ENCODE assay signal across 21 mouse cellular contexts in genomic region chr12:109620196-109620595, GRCm38 (mm10). TPM values are rescaled to one million over a fixed set of nuclear protein-coding genes. Genes with fewer than 3 reads are reported as not detected.
A peak's percentile ranks its signal among the peaks of the same experiment; 100 is the strongest.
DNase-seq lines count a peak whose midpoint lies in the region.
"Had no signal": no experiment of that assay in that cellular context is flagged by ENCODE, and none has a peak within 500 bp of the region (broad histone marks: within the 10 kb centered on the region; RNA-seq: fewer than 3 reads in every experiment).

No protein-coding gene starts in this region.

- peak; percentile 27 to 28 for DNase-seq in cerebellum, adult 18-20 months
- no peak for DNase-seq in cerebellum, postnatal 4 days (ENCODE audit: low spot score in 2 of 2)
- peak; percentile 42 for DNase-seq in 3T3-L1 (ENCODE audit: low read depth, low spot score)
- DNase-seq in adrenal gland, adult 2 months: peak; percentile 81
- DNase-seq in adrenal gland, postnatal 36 days: peak; percentile 77 to 84
- DNase-seq in heart, postnatal 36 days: no peak
- no peak for DNase-seq in kidney, adult 11 months
- DNase-seq: cerebellum, adult 8-10 months; gastrocnemius, postnatal 10 days; heart, postnatal 10 days; kidney, adult 18-20 months; kidney, postnatal 25 days; liver, postnatal 0 days; lung, postnatal 4 days; midbrain, embryonic 14.5 days; spleen, adult 18-20 months; thymus, adult 18-20 months; thymus, postnatal 25 days had no signal

- intact Hi-C loops in heart, postnatal 36 days (cut with DNase I): no loop called here

RNA-seq across cellular contexts. Expression of gene Rtl1, which starts 20.1 kb away (rescaled TPM):
- total RNA-seq in adrenal gland, adult 2 months (2021): 1 to 10 TPM; 4.9 to 6.8 TPM
- 1.3 and 1.4 TPM in 2 replicates for polyA plus RNA-seq in adrenal gland, adult 2 months (2012; rRNA removed)
- 1 to 10 TPM; 3.9 to 9.7 TPM for total RNA-seq in adrenal gland, postnatal 36 days (2021)
- under 1 TPM; 0.05 to 0.14 TPM for total RNA-seq in heart, postnatal 36 days (2021)
- total RNA-seq: monocyte, adult 5-6 weeks had no signal
- polyA plus RNA-seq: gonadal fat pad, adult 2 months; inflammation-experienced regulatory T-cells, adult 6 months had no signal

Comparison
In these comparisons a context has a peak if more than half of its experiments do, and no peak if none do; other contexts are left out.
1. DNase-seq: peak in cerebellum, adult 18-20 months (2 of 2), 3T3-L1 (single experiment), adrenal gland, adult 2 months (single experiment) and adrenal gland, postnatal 36 days (2 of 2); none in cerebellum, postnatal 4 days (0 of 2), heart, postnatal 36 days (0 of 2) and kidney, adult 11 months (single experiment).
2. RNA of gene Rtl1, which starts 20.1 kb away (total RNA-seq): 3.9 to 9.7 TPM in adrenal gland, postnatal 36 days and 4.9 to 6.8 TPM in adrenal gland, adult 2 months; 0.05 to 0.14 TPM in heart, postnatal 36 days; every median in the first group is over 4 times any median in the second.